Mouse (Mus musculus): ENCODE measurements around the gene Slc25a10.

DNA sequence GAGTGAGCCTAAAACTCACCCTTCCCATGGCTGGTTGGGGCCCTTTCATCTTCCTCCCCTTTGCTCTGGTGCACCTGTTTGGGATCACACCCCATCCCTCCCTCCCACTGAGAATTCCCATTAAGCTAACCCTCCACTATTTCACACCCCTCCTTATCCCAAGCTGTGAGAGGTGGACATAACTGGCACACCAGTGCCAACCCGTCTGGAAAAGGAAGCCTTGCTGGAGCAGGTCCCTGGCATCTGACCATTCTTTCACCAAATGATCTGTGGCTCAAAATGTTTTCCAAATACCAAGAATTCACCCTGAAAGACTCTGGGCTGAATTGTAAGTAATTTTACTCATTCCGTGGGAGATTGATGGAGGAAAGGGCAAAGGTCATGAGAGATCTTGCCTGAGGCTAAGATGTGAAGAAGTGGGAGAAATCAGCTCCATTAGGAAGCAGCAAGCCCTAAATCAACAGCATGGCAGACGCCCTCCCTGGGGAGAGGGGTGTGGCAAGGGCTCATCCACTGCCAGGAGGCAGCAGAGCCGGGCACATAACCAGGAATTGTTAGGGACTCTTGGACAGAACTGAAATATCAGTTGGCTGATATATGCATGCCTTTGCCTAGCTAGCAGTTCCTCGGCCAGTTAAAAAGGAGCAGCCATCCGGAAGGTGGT lies 21.3 kb downstream of the Slc25a10 start:
- TF ChIP-seq CTCF (IDR thresholded peaks at IDR 0.05; ENCODE audit: control insufficient read depth, insufficient read depth, insufficient replicate concordance, low read depth, low read length) (no peak), POLR2A (IDR thresholded peaks at IDR 0.05; ENCODE audit: control insufficient read depth, low read depth, low read length) (no peak)

All from testis, adult 2 months (tissue).